ENCODE assay signal across 8 mouse cellular contexts in the genomic region with DNA sequence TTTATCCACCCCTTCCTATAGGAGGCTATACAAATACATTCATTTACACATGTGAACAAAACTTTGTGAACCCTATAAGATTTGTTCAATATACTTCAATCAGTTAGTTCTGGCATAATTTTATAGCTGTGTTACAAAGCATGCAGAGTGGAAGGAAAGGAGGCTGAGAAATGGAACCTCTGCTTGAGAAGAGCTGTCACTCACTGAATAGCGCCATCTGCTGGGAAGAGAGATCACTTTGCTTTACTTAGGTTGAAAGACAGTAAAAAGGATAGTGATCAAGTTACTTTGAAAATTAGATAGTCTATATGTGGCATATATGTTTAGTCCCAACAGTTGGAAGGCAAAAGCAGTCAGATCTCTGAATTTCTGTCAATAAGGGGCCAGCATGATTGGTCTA.
DNase-seq lines count a peak whose midpoint lies in the region; ATAC-seq lines count a peak whose summit lies in the region.

No protein-coding gene starts in this region.

- no peak overlapping the region for H3K27ac ChIP-seq in forebrain, embryonic 11.5 days (ENCODE audit: low read depth, low read length)
- H3K27ac ChIP-seq in forebrain, embryonic 15.5 days (replicated peaks) = no peak overlapping the region
- no peak overlapping the region for H3K27ac ChIP-seq in intestine, embryonic 15.5 days

- H3K4me1 ChIP-seq in forebrain, embryonic 11.5 days (replicated peaks; ENCODE audit: control insufficient read depth, insufficient read depth, low read length) = no peaks in the 10 kb centered on the region
- no peaks in the 10 kb centered on the region for H3K4me1 ChIP-seq in forebrain, embryonic 15.5 days
- no peaks in the 10 kb centered on the region for H3K4me1 ChIP-seq in intestine, embryonic 15.5 days (replicated peaks)

- 0 out of 2 replicates have a peak, but pooled peaks have one; percentile 46 for ATAC-seq in forebrain, embryonic 11.5 days (replicated peaks; ENCODE audit: low FRiP score)
- ATAC-seq in forebrain, embryonic 15.5 days (replicated peaks) = no peak
- ATAC-seq in intestine, embryonic 15.5 days = no peak

- H3K27me3 ChIP-seq in forebrain, embryonic 11.5 days (ENCODE audit: control insufficient read depth, insufficient read depth, low read length) = no peaks in the 10 kb centered on the region
- H3K27me3 ChIP-seq in forebrain, embryonic 15.5 days = no peaks in the 10 kb centered on the region
- no peaks in the 10 kb centered on the region for H3K27me3 ChIP-seq in intestine, embryonic 15.5 days (replicated peaks)

- intact Hi-C loops in left cerebral cortex, postnatal 4 days (cut with DNase I) = no loop called here

- no peaks in the 10 kb centered on the region for H3K36me3 ChIP-seq in forebrain, embryonic 11.5 days (ENCODE audit: control insufficient read depth, insufficient read depth, low read length)
- H3K36me3 ChIP-seq in forebrain, embryonic 15.5 days = no peaks in the 10 kb centered on the region
- no peaks in the 10 kb centered on the region for H3K36me3 ChIP-seq in intestine, embryonic 15.5 days

- no peak overlapping the region for H3K4me2 ChIP-seq in forebrain, embryonic 11.5 days (ENCODE audit: low read depth, low read length, severe bottlenecking)
- H3K4me2 ChIP-seq in forebrain, embryonic 15.5 days (replicated peaks) = no peak overlapping the region
- H3K4me2 ChIP-seq in intestine, embryonic 15.5 days (replicated peaks) = no peak overlapping the region

- H3K9ac ChIP-seq in forebrain, embryonic 11.5 days (ENCODE audit: low read length) = no peak overlapping the region
- H3K9ac ChIP-seq in forebrain, embryonic 15.5 days (replicated peaks) = no peak overlapping the region
- H3K9ac ChIP-seq in intestine, embryonic 15.5 days = no peak overlapping the region

- WGBS in forebrain, embryonic 11.5 days = 29% methylated on average over 1 of the region's 1 CpGs
- 16% methylated on average over 1 of the region's 1 CpGs for WGBS in forebrain, embryonic 15.5 days
- WGBS in intestine, embryonic 15.5 days = 23% methylated on average over 1 of the region's 1 CpGs

- DNase-seq in forebrain, embryonic 11.5 days (ENCODE audit: low spot score) = no peak
- peak; percentile 2 for DNase-seq in ovary, postnatal 14 days (ENCODE audit: low spot score)
- no peak for DNase-seq in ovary, adult 18-20 months (ENCODE audit: low spot score)
- DNase-seq in embryo, embryonic 9.5 days (ENCODE audit: extremely low spot score) = peak; percentile 27
- peak; percentile 39 for DNase-seq in left cerebral cortex, postnatal 4 days
- peak; percentile 45 for DNase-seq in telencephalon, adult 2 months (ENCODE audit: low read depth, low spot score)

- no peaks in the 10 kb centered on the region for H3K9me3 ChIP-seq in forebrain, embryonic 11.5 days (ENCODE audit: control insufficient read depth, low read length)
- no peaks in the 10 kb centered on the region for H3K9me3 ChIP-seq in forebrain, embryonic 15.5 days
- no peaks in the 10 kb centered on the region for H3K9me3 ChIP-seq in intestine, embryonic 15.5 days

- H3K4me3 ChIP-seq in forebrain, embryonic 11.5 days (ENCODE audit: low read depth, low read length) = no peak overlapping the region
- no peak overlapping the region for H3K4me3 ChIP-seq in forebrain, embryonic 15.5 days
- no peak overlapping the region for H3K4me3 ChIP-seq in intestine, embryonic 15.5 days (replicated peaks)

Comparison
In these comparisons a context has a peak if more than half of its experiments do, and no peak if none do; other contexts are left out.
1. DNase-seq: peak in ovary, postnatal 14 days (single experiment), embryo, embryonic 9.5 days (single experiment), left cerebral cortex, postnatal 4 days (single experiment) and telencephalon, adult 2 months (single experiment); none in forebrain, embryonic 11.5 days (single experiment) and ovary, adult 18-20 months (single experiment).